Mouse (Mus musculus) brown adipose tissue, adult 24 weeks (tissue): Measurements from ENCODE around the gene Hk2. TPM values are rescaled to one million over a fixed set of nuclear protein-coding genes. Genes with fewer than 3 reads are reported as not detected.

Experiments used
- H3K27ac ChIP-seq: fragments of 200-500 bp; replicated peaks from 2 replicates; pipeline ENCODE4 v1.5.1; 2012; ENCODE audit warnings: low read depth, mild to moderate bottlenecking, low read length
- H3K4me1 ChIP-seq: fragments of 200-500 bp; 2 replicates; pipeline ENCODE4 v1.6.1; 2012; ENCODE audit warnings: low read length, mixed read lengths; ENCODE audit not compliant: control insufficient read depth, insufficient read depth, insufficient read length
- H3K4me3 ChIP-seq: fragments of 200-500 bp; 2 replicates; pipeline ENCODE4 v1.5.1; 2012; ENCODE audit warnings: low read depth, mild to moderate bottlenecking, low read length, moderate library complexity; ENCODE audit not compliant: insufficient read depth
- polyA plus RNA-seq: library from polyadenylated mRNA; stranded (reverse); fragments of >200 nt; gene quantifications from 2 replicates; pipeline ENCODE4 v1.2.4, GENCODE M21; 2012; ENCODE audit not compliant: missing spikeins, insufficient read depth, insufficient read length

The Hk2 gene
- polyA plus RNA-seq, 1 experiment: 216 TPM

GRCm38 (mm10) chr6:82777124-82777654, 2.9 kb upstream of the Hk2 start:
- Histone ChIP-seq H3K4me3 (no peak overlapping the region), H3K27ac (no peak overlapping the region), H3K4me1 (no peaks in the 10 kb centered on the region)

- Histone ChIP-seq H3K4me1 (no peaks in the 10 kb centered on the region), H3K27ac (no peak overlapping the region), H3K4me3 (no peak overlapping the region)
Observed at GRCm38 (mm10) chr6:82775386-82775785, 1.1 kb upstream of the Hk2 start.

- H3K4me3 ChIP-seq: peak overlapping the region; percentile 96
- H3K27ac ChIP-seq: peak overlapping the region; percentile 98
- no peaks in the 10 kb centered on the region for H3K4me1 ChIP-seq
Observed at GRCm38 (mm10) chr6:82773261-82774131, 758 bp downstream of the Hk2 start.

- H3K4me3 ChIP-seq: peak overlapping the region; percentile 96
- peak overlapping the region; percentile 98 for H3K27ac ChIP-seq
- H3K4me1 ChIP-seq: peaks cover 4% of the 10 kb centered on the region; the same call in 1 of the 2 replicates
Observed at GRCm38 (mm10) chr6:82772451-82773101, 1.7 kb downstream of the Hk2 start.

GRCm38 (mm10) chr6:82771981-82772409, 2.3 kb downstream of the Hk2 start:
- peak overlapping the region; percentile 96 for H3K4me3 ChIP-seq
- H3K27ac ChIP-seq: peak overlapping the region; percentile 98
- H3K4me1 ChIP-seq: peaks cover 4% of the 10 kb centered on the region; the same call in 1 of the 2 replicates

GRCm38 (mm10) chr6:82771059-82771458, 3.2 kb downstream of the Hk2 start:
- H3K27ac ChIP-seq: peak overlapping the region; percentile 98
- H3K4me1 ChIP-seq: peaks cover 10% of the 10 kb centered on the region
- H3K4me3 ChIP-seq: peak overlapping the region; percentile 96

- peak overlapping the region; percentile 98 for H3K27ac ChIP-seq
- peaks cover 12% of the 10 kb centered on the region for H3K4me1 ChIP-seq
- H3K4me3 ChIP-seq: peak overlapping the region; percentile 96
Observed at GRCm38 (mm10) chr6:82770286-82770685, 4.0 kb downstream of the Hk2 start.

GRCm38 (mm10) chr6:82769704-82770103, 4.5 kb downstream of the Hk2 start:
- Histone ChIP-seq H3K4me3 (peak overlapping the region; percentile 2; the same call in 1 of the 2 replicates), H3K4me1 (peaks cover 12% of the 10 kb centered on the region), H3K27ac (peak overlapping the region; percentile 52)

- H3K27ac ChIP-seq: peak overlapping the region; percentile 92
- H3K4me1 ChIP-seq: peaks cover 21% of the 10 kb centered on the region
- H3K4me3 ChIP-seq: no peak overlapping the region
Observed at GRCm38 (mm10) chr6:82767734-82768586, 6.3 kb downstream of the Hk2 start.

GRCm38 (mm10) chr6:82766636-82767035, 7.6 kb downstream of the Hk2 start:
- Histone ChIP-seq H3K4me3 (no peak overlapping the region), H3K4me1 (peaks cover 27% of the 10 kb centered on the region), H3K27ac (peak overlapping the region; percentile 79)

- Histone ChIP-seq H3K4me3 (no peak overlapping the region), H3K4me1 (peaks cover 32% of the 10 kb centered on the region), H3K27ac (peak overlapping the region; percentile 85)
Observed at GRCm38 (mm10) chr6:82765261-82765660, 9.0 kb downstream of the Hk2 start.

GRCm38 (mm10) chr6:82763871-82764503, 10.3 kb downstream of the Hk2 start:
- H3K4me3 ChIP-seq: no peak overlapping the region
- H3K4me1 ChIP-seq: peaks cover 38% of the 10 kb centered on the region
- peak overlapping the region; percentile 85 for H3K27ac ChIP-seq

GRCm38 (mm10) chr6:82762728-82763127, 11.5 kb downstream of the Hk2 start:
- Histone ChIP-seq H3K4me1 (peaks cover 36% of the 10 kb centered on the region), H3K4me3 (no peak overlapping the region), H3K27ac (peak overlapping the region; percentile 91)

- no peak overlapping the region for H3K4me3 ChIP-seq
- peaks cover 36% of the 10 kb centered on the region for H3K4me1 ChIP-seq
- H3K27ac ChIP-seq: peak overlapping the region; percentile 91
Observed at GRCm38 (mm10) chr6:82760749-82761357, 13.4 kb downstream of the Hk2 start.
